Mouse (Mus musculus): ENCODE measurements around the gene Arid5b.
A peak's percentile ranks its signal among the peaks of the same experiment; 100 is the strongest.
"Not testable (repeated sequence)": the region's sequence is repeated elsewhere in the genome, so short reads cannot be mapped to it uniquely, and the experiment has no call there.

Gene Arid5b

GRCm38 (mm10) chr10:68110607-68111006 is 167.9 kb downstream of the Arid5b start:
- DNase-seq (ENCODE audit: low spot score in 2 of 2), result no peak

GRCm38 (mm10) chr10:68110182-68110581 is 168.4 kb downstream of the Arid5b start:
- peak in 1 of 2 experiments; percentile 52 for DNase-seq (ENCODE audit: low spot score in 2 of 2)

- DNase-seq (ENCODE audit: low spot score in 2 of 2), result no peak
Observed at GRCm38 (mm10) chr10:68109651-68110050, 168.9 kb downstream of the Arid5b start.

GRCm38 (mm10) chr10:68107716-68108115 is 170.8 kb downstream of the Arid5b start:
- no peak for DNase-seq (ENCODE audit: low spot score in 2 of 2)

GRCm38 (mm10) chr10:68106351-68106950 is 172.1 kb downstream of the Arid5b start:
- no peak for DNase-seq (ENCODE audit: low spot score in 2 of 2)

GRCm38 (mm10) chr10:68104881-68105781 is 173.4 kb downstream of the Arid5b start:
- no peak for DNase-seq (ENCODE audit: low spot score in 2 of 2)

GRCm38 (mm10) chr10:68104481-68104880 is 174.1 kb downstream of the Arid5b start:
- DNase-seq (ENCODE audit: low spot score in 2 of 2), result no peak

GRCm38 (mm10) chr10:68103988-68104387 is 174.6 kb downstream of the Arid5b start:
- peak in 1 of 2 experiments; percentile 24 for DNase-seq (ENCODE audit: low spot score in 2 of 2)

- DNase-seq (ENCODE audit: low spot score in 2 of 2), result no peak
Observed at GRCm38 (mm10) chr10:68103078-68103855, 175.3 kb downstream of the Arid5b start.

GRCm38 (mm10) chr10:68102566-68102965 is 176.0 kb downstream of the Arid5b start:
- DNase-seq (ENCODE audit: low spot score in 2 of 2), result no peak

- DNase-seq (ENCODE audit: low spot score in 2 of 2), result no peak
Observed at GRCm38 (mm10) chr10:68101251-68101650, 177.3 kb downstream of the Arid5b start.

GRCm38 (mm10) chr10:68100506-68100905 is 178.0 kb downstream of the Arid5b start:
- no peak for DNase-seq (ENCODE audit: low spot score in 2 of 2)

- not testable (repeated sequence) for DNase-seq (ENCODE audit: low spot score in 2 of 2)
Observed at GRCm38 (mm10) chr10:68099801-68100200, 178.7 kb downstream of the Arid5b start.

- DNase-seq (ENCODE audit: low spot score in 2 of 2), result no peak
Observed at GRCm38 (mm10) chr10:68097821-68098675, 180.5 kb downstream of the Arid5b start.

- no peak for DNase-seq (ENCODE audit: low spot score in 2 of 2)
Observed at GRCm38 (mm10) chr10:68096395-68096794, 182.1 kb downstream of the Arid5b start.

- no peak for DNase-seq (ENCODE audit: low spot score in 2 of 2)
Observed at GRCm38 (mm10) chr10:68095136-68095535, 183.4 kb downstream of the Arid5b start.

- no peak for DNase-seq (ENCODE audit: low spot score in 2 of 2)
Observed at GRCm38 (mm10) chr10:68093496-68093895, 185.0 kb downstream of the Arid5b start.

- no peak for DNase-seq (ENCODE audit: low spot score in 2 of 2)
Observed at GRCm38 (mm10) chr10:68091840-68092239, 186.7 kb downstream of the Arid5b start.

- DNase-seq (ENCODE audit: low spot score in 2 of 2), result no peak
Observed at GRCm38 (mm10) chr10:68091011-68091410, 187.5 kb downstream of the Arid5b start.

GRCm38 (mm10) chr10:68090544-68090943 is 188.0 kb downstream of the Arid5b start:
- no peak for DNase-seq (ENCODE audit: low spot score in 2 of 2)

GRCm38 (mm10) chr10:68090197-68090535 is 188.4 kb downstream of the Arid5b start:
- no peak for DNase-seq (ENCODE audit: low spot score in 2 of 2)

Measured in right cerebral cortex, postnatal 36 days (tissue).